Mouse (Mus musculus) G1E (cell line): ENCODE data around the gene B3galnt1.

Source experiments
- CTCF ChIP-seq: IDR thresholded peaks from 2 replicates; pipeline ENCODE4 v1.5.1; 2012; ENCODE audit warnings: low read depth, low read length, inconsistent platforms, mixed read lengths
- GATA1 ChIP-seq: IDR thresholded peaks from 2 replicates; pipeline ENCODE4 v1.6.1; 2012; ENCODE audit warnings: borderline replicate concordance, low read length, inconsistent platforms, mixed read lengths

GRCm38 (mm10) chr3:69563406-69563805 is 35.4 kb downstream of the B3galnt1 start:
- no peak for TF ChIP-seq CTCF
- no peak for TF ChIP-seq GATA1
